Mouse (Mus musculus) left cerebral cortex, adult 6 months (tissue): ENCODE results near the gene Olfr497. TPM values are rescaled to one million over a fixed set of nuclear protein-coding genes. Genes with fewer than 3 reads are reported as not detected.

Experiments used
- long read RNA-seq, 2 experiments: library from polyadenylated mRNA; unstranded; transcript quantifications; one replicate each; pipeline ENCODE4 v2.0.0; 2019 to 2020
- polyA plus RNA-seq: library from polyadenylated mRNA; unstranded; fragments of <200 nt; fragmentation: Nextera tagmentation; gene quantifications from 2 replicates; pipeline ENCODE4 v1.2.3, GENCODE M21; 2021

The Olfr497 gene
- not detected in 2 replicates for polyA plus RNA-seq
- long read RNA-seq, experiment 1: 0 reads
- long read RNA-seq, experiment 2: 0 reads

GRCm38 (mm10) chr7:108420121-108420520 lies at the start of gene Olfr497:
Gene Olfr497, plus strand, starts transcription at chr7:108420421.

GRCm38 (mm10) chr7:108392867-108393266 lies 27.4 kb upstream of the Olfr497 start, which contains the start of gene Olfr495:
Gene Olfr495, plus strand, starts transcription at chr7:108393167.

GRCm38 (mm10) chr7:108465026-108465425 lies 44.8 kb downstream of the Olfr497 start, which contains the start of gene Olfr498:
Gene Olfr498, plus strand, starts transcription at chr7:108465326.

Other genes starting within 250 kb of the Olfr497 start
- not detected in 2 replicates for gene Olfr486, start 247.7 kb upstream of the Olfr497 start, polyA plus RNA-seq
- gene Olfr487, start 205.8 kb upstream of the Olfr497 start, polyA plus RNA-seq: not detected in 2 replicates
- not detected in 2 replicates for gene Olfr488, start 162.1 kb upstream of the Olfr497 start, polyA plus RNA-seq
- not detected in 2 replicates for gene Olfr490, start 131.5 kb upstream of the Olfr497 start, polyA plus RNA-seq
- not detected in 2 replicates for gene Olfr491, start 107.0 kb upstream of the Olfr497 start, polyA plus RNA-seq
- gene Olfr492, start 96.7 kb upstream of the Olfr497 start, polyA plus RNA-seq: not detected in 2 replicates
- gene Olfr493, start 73.4 kb upstream of the Olfr497 start, polyA plus RNA-seq: not detected in 2 replicates
- gene Olfr494, start 55.1 kb upstream of the Olfr497 start, polyA plus RNA-seq: not detected in 2 replicates
- gene Olfr495, start 27.3 kb upstream of the Olfr497 start, polyA plus RNA-seq: not detected in 2 replicates
- not detected in 2 replicates for gene Olfr498, start 44.9 kb downstream of the Olfr497 start, polyA plus RNA-seq
- not detected in 2 replicates for gene Olfr502, start 104.6 kb downstream of the Olfr497 start, polyA plus RNA-seq
- not detected in 2 replicates for gene Olfr503, start 124.1 kb downstream of the Olfr497 start, polyA plus RNA-seq
- not detected in 2 replicates for gene Olfr504, start 145.4 kb downstream of the Olfr497 start, polyA plus RNA-seq
- not detected in 2 replicates for gene Olfr506, start 190.4 kb downstream of the Olfr497 start, polyA plus RNA-seq
- not detected in 2 replicates for gene Olfr507, start 201.4 kb downstream of the Olfr497 start, polyA plus RNA-seq
- gene Olfr508, start 209.6 kb downstream of the Olfr497 start, polyA plus RNA-seq: not detected in 2 replicates
- gene Olfr509, start 231.5 kb downstream of the Olfr497 start, polyA plus RNA-seq: not detected in 2 replicates
- not detected in 2 replicates for gene Olfr510, start 246.0 kb downstream of the Olfr497 start, polyA plus RNA-seq